8 mouse cellular contexts compared by ENCODE assay signal in the genomic region with DNA sequence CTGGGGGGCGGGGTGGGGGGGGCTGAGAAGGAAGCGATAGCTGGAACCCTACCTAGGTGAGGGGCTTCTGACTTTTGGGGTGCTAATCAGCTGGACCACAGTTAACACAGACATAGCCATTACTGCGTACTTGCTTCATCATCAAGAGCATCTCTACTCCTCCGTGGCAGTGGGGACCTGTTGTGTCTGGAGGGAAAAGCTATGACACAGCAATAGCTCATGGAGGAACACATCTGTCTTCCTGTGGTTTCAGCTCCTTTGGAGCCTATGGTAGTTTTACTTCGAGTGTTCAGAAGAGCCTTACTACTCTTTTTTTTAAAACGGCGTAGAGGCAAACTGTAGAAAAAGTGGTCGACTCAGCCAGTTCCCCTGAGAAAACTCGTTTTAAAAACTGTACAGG. TPM values are rescaled to one million over a fixed set of nuclear protein-coding genes. Genes with fewer than 3 reads are reported as not detected.
A peak's percentile ranks its signal among the peaks of the same experiment; 100 is the strongest.
DNase-seq lines count a peak whose midpoint lies in the region; ATAC-seq and TF ChIP-seq lines count a peak whose summit lies in the region.

No protein-coding gene starts in this region.

- H3K9me3 ChIP-seq in lung, postnatal 0 days (ENCODE audit: low read length), result no peaks in the 10 kb centered on the region
- no peaks in the 10 kb centered on the region for H3K9me3 ChIP-seq in erythroblast, embryonic 14.5 days (ENCODE audit: control insufficient read depth, low read length)
- no peaks in the 10 kb centered on the region for H3K9me3 ChIP-seq in limb, embryonic 13.5 days
- H3K9me3 ChIP-seq in stomach, embryonic 15.5 days, result no peaks in the 10 kb centered on the region

- ATAC-seq in lung, postnatal 0 days, result no peak
- no peak for ATAC-seq in limb, embryonic 13.5 days (ENCODE audit: low FRiP score, low read depth)
- no peak for ATAC-seq in stomach, embryonic 15.5 days (ENCODE audit: insufficient read depth, low FRiP score, low read depth)

- peak; percentile 18 for DNase-seq in lung, postnatal 0 days (ENCODE audit: low spot score)
- DNase-seq in lung, postnatal 10 days, result no peak
- DNase-seq in gastrocnemius, adult 8-10 months (ENCODE audit: low spot score in 2 of 2), result no peak
- DNase-seq in cerebellum, postnatal 4 days (ENCODE audit: low spot score in 2 of 2), result no peak
- no peak for DNase-seq in T-cell, adult 2 months (ENCODE audit: low spot score)

- TF ChIP-seq EP300 in lung, postnatal 0 days (IDR thresholded peaks at IDR 0.05), result no peak

- no peaks in the 10 kb centered on the region for H3K27me3 ChIP-seq in lung, postnatal 0 days (replicated peaks; ENCODE audit: insufficient read depth, low read length)
- no peaks in the 10 kb centered on the region for H3K27me3 ChIP-seq in erythroblast, embryonic 14.5 days (ENCODE audit: control insufficient read depth)
- no peaks in the 10 kb centered on the region for H3K27me3 ChIP-seq in limb, embryonic 13.5 days
- H3K27me3 ChIP-seq in stomach, embryonic 15.5 days (replicated peaks), result no peaks in the 10 kb centered on the region

- no peak overlapping the region for H3K27ac ChIP-seq in lung, postnatal 0 days (ENCODE audit: low read length)
- no peak overlapping the region for H3K27ac ChIP-seq in limb, embryonic 13.5 days
- H3K27ac ChIP-seq in stomach, embryonic 15.5 days, result no peak overlapping the region

- H3K36me3 ChIP-seq in lung, postnatal 0 days (ENCODE audit: insufficient read depth, low read length), result 0 out of 2 replicates have a peak, but pooled peaks cover 11% of the 10 kb centered on the region
- peaks cover 34% of the 10 kb centered on the region for H3K36me3 ChIP-seq in erythroblast, embryonic 14.5 days (ENCODE audit: control insufficient read depth)
- peaks cover 35% of the 10 kb centered on the region for H3K36me3 ChIP-seq in limb, embryonic 13.5 days
- peaks cover 12% of the 10 kb centered on the region; the same call in 1 of the 2 replicates for H3K36me3 ChIP-seq in stomach, embryonic 15.5 days

- H3K4me3 ChIP-seq in lung, postnatal 0 days (ENCODE audit: low read depth, low read length), result peak overlapping the region; percentile 71
- H3K4me3 ChIP-seq in erythroblast, embryonic 14.5 days (replicated peaks), result peak overlapping the region; percentile 80
- peak overlapping the region; percentile 84 for H3K4me3 ChIP-seq in limb, embryonic 13.5 days
- H3K4me3 ChIP-seq in stomach, embryonic 15.5 days (replicated peaks), result peak overlapping the region; percentile 83

- peaks cover 6% of the 10 kb centered on the region; the same call in 1 of the 2 replicates for H3K4me1 ChIP-seq in lung, postnatal 0 days (ENCODE audit: insufficient read depth, low read depth, low read length)
- peaks cover 21% of the 10 kb centered on the region for H3K4me1 ChIP-seq in erythroblast, embryonic 14.5 days (ENCODE audit: control insufficient read depth)
- H3K4me1 ChIP-seq in limb, embryonic 13.5 days, result peaks cover 7% of the 10 kb centered on the region
- peaks cover 5% of the 10 kb centered on the region; the same call in 1 of the 2 replicates for H3K4me1 ChIP-seq in stomach, embryonic 15.5 days

- WGBS in lung, postnatal 0 days, result 36% methylated on average over 9 of the region's 9 CpGs
- WGBS in limb, embryonic 13.5 days, result 47% methylated on average over 9 of the region's 9 CpGs
- 40% methylated on average over 9 of the region's 9 CpGs for WGBS in stomach, embryonic 15.5 days

- H3K9ac ChIP-seq in lung, postnatal 0 days (replicated peaks; ENCODE audit: low read depth), result peak overlapping the region; percentile 69
- peak overlapping the region; percentile 87 for H3K9ac ChIP-seq in limb, embryonic 13.5 days
- peak overlapping the region; percentile 83 for H3K9ac ChIP-seq in stomach, embryonic 15.5 days

- peak overlapping the region; percentile 63 for H3K4me2 ChIP-seq in lung, postnatal 0 days (replicated peaks; ENCODE audit: low read depth, low read length)
- H3K4me2 ChIP-seq in limb, embryonic 13.5 days (replicated peaks), result peak overlapping the region; percentile 84
- peak overlapping the region; percentile 69 for H3K4me2 ChIP-seq in stomach, embryonic 15.5 days

- TF ChIP-seq CTCF in lung, postnatal 0 days (IDR thresholded peaks at IDR 0.05), result no peak

RNA-seq across cellular contexts. Expression of a gene that starts 0.7 kb away (rescaled TPM):
- polyA plus RNA-seq in lung, postnatal 0 days (2015; fragmentation: Nextera tagmentation; extraction: Ambion mirVana), result 5.4 and 5.5 TPM in 2 replicates
- 0.01 TPM in 1 of 2 replicates, not detected in the other for polyA plus RNA-seq in erythroblast, embryonic 14.5 days (2012)
- 12.8 and 12.9 TPM in 2 replicates for polyA plus RNA-seq in limb, embryonic 13.5 days (2015; fragmentation: Nextera tagmentation; extraction: Ambion mirVana)
- 8.2 and 8.5 TPM in 2 replicates for polyA plus RNA-seq in stomach, embryonic 15.5 days (2015; fragmentation: Nextera tagmentation; extraction: Ambion mirVana)
- under 1 TPM; 0.22 to 0.54 (median 0.36) TPM for total RNA-seq in gastrocnemius, adult 8-10 months (2022)

RNA-seq across cellular contexts. Expression of a gene that starts 8.6 kb away (rescaled TPM):
- polyA plus RNA-seq in lung, postnatal 0 days (2015; fragmentation: Nextera tagmentation; extraction: Ambion mirVana), result not detected in 2 replicates
- polyA plus RNA-seq in erythroblast, embryonic 14.5 days (2012), result not detected in 2 replicates
- polyA plus RNA-seq in limb, embryonic 13.5 days (2015; fragmentation: Nextera tagmentation; extraction: Ambion mirVana), result not detected in 2 replicates
- polyA plus RNA-seq in stomach, embryonic 15.5 days (2015; fragmentation: Nextera tagmentation; extraction: Ambion mirVana), result not detected in 2 replicates
- total RNA-seq in gastrocnemius, adult 8-10 months (2022), result not detected

RNA-seq across cellular contexts. Expression of a gene that starts 18.6 kb away (rescaled TPM):
- polyA plus RNA-seq in lung, postnatal 0 days (2015; fragmentation: Nextera tagmentation; extraction: Ambion mirVana), result not detected in 2 replicates
- not detected in 2 replicates for polyA plus RNA-seq in erythroblast, embryonic 14.5 days (2012)
- polyA plus RNA-seq in limb, embryonic 13.5 days (2015; fragmentation: Nextera tagmentation; extraction: Ambion mirVana), result not detected in 2 replicates
- not detected in 2 replicates for polyA plus RNA-seq in stomach, embryonic 15.5 days (2015; fragmentation: Nextera tagmentation; extraction: Ambion mirVana)
- not detected for total RNA-seq in gastrocnemius, adult 8-10 months (2022)

RNA-seq across cellular contexts. Expression of a gene that starts 19.4 kb away (rescaled TPM):
- 3.2 and 4.0 TPM in 2 replicates for polyA plus RNA-seq in lung, postnatal 0 days (2015; fragmentation: Nextera tagmentation; extraction: Ambion mirVana)
- 0.04 and 0.05 TPM in 2 replicates for polyA plus RNA-seq in erythroblast, embryonic 14.5 days (2012)
- 8.0 and 10.9 TPM in 2 replicates for polyA plus RNA-seq in limb, embryonic 13.5 days (2015; fragmentation: Nextera tagmentation; extraction: Ambion mirVana)
- polyA plus RNA-seq in stomach, embryonic 15.5 days (2015; fragmentation: Nextera tagmentation; extraction: Ambion mirVana), result 6.7 and 6.8 TPM in 2 replicates
- total RNA-seq in gastrocnemius, adult 8-10 months (2022), result 1 to 10 TPM; 1.2 to 2.5 (median 1.6) TPM

RNA-seq across cellular contexts. Expression of a gene that starts 32.8 kb away (rescaled TPM):
- polyA plus RNA-seq in lung, postnatal 0 days (2015; fragmentation: Nextera tagmentation; extraction: Ambion mirVana), result not detected in 2 replicates
- not detected in 2 replicates for polyA plus RNA-seq in erythroblast, embryonic 14.5 days (2012)
- not detected in 2 replicates for polyA plus RNA-seq in limb, embryonic 13.5 days (2015; fragmentation: Nextera tagmentation; extraction: Ambion mirVana)
- not detected in 2 replicates for polyA plus RNA-seq in stomach, embryonic 15.5 days (2015; fragmentation: Nextera tagmentation; extraction: Ambion mirVana)
- not detected for total RNA-seq in gastrocnemius, adult 8-10 months (2022)
